Mouse (Mus musculus) forebrain, embryonic 11.5 days (tissue): ENCODE measurements around the gene Cdc25b. TPM values are rescaled to one million over a fixed set of nuclear protein-coding genes. Genes with fewer than 3 reads are reported as not detected.

Experiments
- ATAC-seq: fragments of 200-750 bp; cut with Nextera tagmentation; replicated peaks from 2 replicates; pipeline ENCODE4 v1.8.0; 2017; ENCODE audit warnings: moderate TSS enrichment; ENCODE audit not compliant: low FRiP score
- DNase-seq: peaks from one replicate; pipeline ENCODE4 v3.0.0-alpha.2; 2017; ENCODE audit warnings: low spot score
- H3K27ac ChIP-seq: fragments of 300-500 bp; sonication (generic); 2 replicates; pipeline ENCODE4 v1.5.1; 2014; ENCODE audit warnings: low read depth, low read length
- H3K27me3 ChIP-seq: fragments of 300-500 bp; sonication (generic); 2 replicates; pipeline ENCODE4 v1.6.1; 2014; ENCODE audit warnings: mild to moderate bottlenecking, low read length, mixed read lengths; ENCODE audit not compliant: control insufficient read depth, insufficient read depth
- H3K36me3 ChIP-seq: fragments of 300-500 bp; sonication (generic); 2 replicates; pipeline ENCODE4 v1.6.1; 2014; ENCODE audit warnings: mild to moderate bottlenecking, low read length, moderate library complexity, mixed read lengths; ENCODE audit not compliant: control insufficient read depth, insufficient read depth
- H3K4me1 ChIP-seq: fragments of 300-500 bp; sonication (generic); replicated peaks from 2 replicates; pipeline ENCODE4 v1.6.1; 2014; ENCODE audit warnings: low read length, mixed read lengths; ENCODE audit not compliant: control insufficient read depth, insufficient read depth
- H3K4me2 ChIP-seq: fragments of 300-500 bp; sonication (generic); 2 replicates; pipeline ENCODE4 v1.6.1; 2014; ENCODE audit warnings: low read depth, mild to moderate bottlenecking, low read length, moderate library complexity, mixed read lengths; ENCODE audit not compliant: severe bottlenecking
- H3K4me3 ChIP-seq: fragments of 300-500 bp; sonication (generic); 2 replicates; pipeline ENCODE4 v1.5.1; 2014; ENCODE audit warnings: low read depth, low read length
- H3K9ac ChIP-seq: fragments of 300-500 bp; sonication (generic); 2 replicates; pipeline ENCODE4 v1.6.1; 2014; ENCODE audit warnings: low read length
- H3K9me3 ChIP-seq: fragments of 300-500 bp; sonication (generic); 2 replicates; pipeline ENCODE4 v1.6.1; 2016; ENCODE audit warnings: low read length, mixed read lengths; ENCODE audit not compliant: control insufficient read depth
- WGBS: fragments of 180-500 bp; shearing (Covaris S2); extraction: QIAGEN DNeasy Blood & Tissue Kit; methylation state at CpG from one replicate; pipeline ENCODE4 v1.1.7; 2014; 5-methylcytosine and 5-hydroxymethylcytosine counted together
- polyA plus RNA-seq: library from polyadenylated mRNA; unstranded; fragments of >200 nt; fragmentation: Nextera tagmentation; extraction: Ambion mirVana; gene quantifications from 2 replicates; pipeline ENCODE4 v1.2.1, GENCODE M21; 2014

Cdc25b gene
- polyA plus RNA-seq: 92.2 and 93.0 TPM in 2 replicates

DNA sequence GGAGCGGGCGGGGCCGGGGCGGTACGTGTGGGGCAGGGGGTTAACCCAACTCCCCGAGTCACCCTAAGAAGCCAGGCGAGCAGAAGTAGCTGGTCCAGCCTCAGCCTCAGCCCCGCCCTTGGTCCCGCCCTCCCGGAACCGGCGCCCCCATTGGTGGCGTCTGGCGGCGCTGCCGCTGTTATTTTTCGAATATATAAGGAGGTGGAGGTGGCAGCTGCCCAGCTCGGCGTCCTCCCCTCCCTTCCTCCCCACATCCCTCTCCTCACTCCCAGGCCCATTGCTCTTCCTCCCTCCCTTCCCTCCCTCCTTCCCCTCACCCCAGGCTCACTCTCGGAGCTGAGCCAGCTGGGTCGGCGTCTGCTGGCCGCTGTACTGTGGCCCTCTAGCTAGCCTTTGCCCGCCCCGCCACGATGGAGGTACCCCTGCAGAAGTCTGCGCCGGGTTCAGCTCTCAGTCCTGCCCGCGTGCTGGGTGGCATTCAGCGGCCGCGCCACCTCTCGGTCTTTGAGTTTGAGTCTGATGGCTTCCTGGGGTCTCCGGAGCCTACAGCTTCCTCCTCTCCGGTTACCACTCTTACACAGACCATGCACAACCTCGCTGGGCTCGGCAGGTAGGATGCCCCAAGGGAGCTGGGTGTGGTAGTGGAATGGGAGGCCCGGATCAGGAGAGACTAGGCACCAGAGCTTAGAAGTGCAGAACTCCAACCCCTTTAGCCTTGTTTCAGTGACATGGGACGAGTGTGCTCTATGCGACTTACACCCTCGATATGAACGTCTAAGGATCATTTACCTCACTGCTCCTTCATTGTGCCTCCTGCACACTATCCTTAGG, at the start of gene Cdc25b, which contains the start of gene Spef1:
TSS of gene Cdc25b (plus strand) at position 179 of the 831 bp plus-strand sequence.
TSS of gene Spef1 (minus strand) at position 512 of the 831 bp plus-strand sequence.
- Histone ChIP-seq H3K9ac (peak within 1 kb of the TSS; percentile 89), H3K27me3 (no peaks in the 10 kb centered on the region), H3K27ac (peak within 1 kb of the TSS; percentile 48), H3K4me3 (peak within 1 kb of the TSS; percentile 44), H3K9me3 (no peaks in the 10 kb centered on the region), H3K4me1 (peaks cover 24% of the 10 kb centered on the region), H3K36me3 (peaks cover 5% of the 10 kb centered on the region), H3K4me2 (peak within 1 kb of the TSS; percentile 65)
- ATAC-seq (peak; percentile 81), DNase-seq (peak; percentile 93)
- WGBS: under 1% methylated on average over 43 of the region's 43 CpGs

DNA sequence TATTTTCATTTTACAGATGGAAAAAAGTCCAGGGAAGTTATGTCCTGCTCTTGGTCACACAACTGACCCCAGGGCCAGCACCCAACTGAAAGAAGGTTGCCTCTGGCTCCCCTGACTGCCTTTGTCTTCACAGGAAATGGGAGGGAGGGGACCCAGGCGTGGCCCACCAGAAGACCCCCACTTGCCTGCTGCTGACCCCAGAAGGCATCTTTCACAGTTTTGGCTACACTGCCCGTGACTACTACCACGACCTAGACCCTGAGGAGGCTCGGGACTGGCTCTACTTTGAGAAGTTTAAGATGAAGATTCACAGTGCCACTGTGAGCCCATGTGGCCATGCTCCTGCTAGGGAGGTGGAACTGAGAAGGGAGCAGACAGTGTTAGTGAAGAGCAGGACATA, 48.5 kb upstream of the Cdc25b start:
- WGBS: 79% methylated on average over 4 of the region's 4 CpGs
- no peak overlapping the region for H3K27ac ChIP-seq
- H3K4me1 ChIP-seq: no peaks in the 10 kb centered on the region
- no peaks in the 10 kb centered on the region for H3K27me3 ChIP-seq
- ATAC-seq (no peak), DNase-seq (no peak)
- H3K9ac ChIP-seq: no peak overlapping the region
- H3K4me2 ChIP-seq: no peak overlapping the region
- H3K9me3 ChIP-seq: no peaks in the 10 kb centered on the region
- H3K4me3 ChIP-seq: no peak overlapping the region
- no peaks in the 10 kb centered on the region; the same call in 1 of the 2 replicates for H3K36me3 ChIP-seq

DNA sequence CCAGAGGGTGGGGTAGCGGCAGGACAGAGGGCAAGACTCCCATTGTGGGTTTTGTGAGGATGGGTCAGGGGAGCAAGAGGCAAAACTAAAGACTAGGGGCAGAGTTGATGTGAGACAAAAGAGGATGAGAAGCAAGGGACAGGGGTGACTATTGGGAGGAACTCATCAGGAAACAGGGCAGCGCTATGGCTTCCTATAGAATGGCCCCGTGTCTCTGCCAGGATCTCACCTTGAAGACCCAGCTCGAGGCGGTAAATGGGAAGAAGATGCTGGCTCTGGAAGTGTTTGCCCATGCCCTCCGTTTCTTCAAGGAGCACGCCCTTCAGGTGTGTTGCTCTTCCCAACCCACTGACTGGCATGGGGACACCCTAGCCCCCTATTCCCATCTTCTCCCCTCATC, 48.0 kb upstream of the Cdc25b start:
- Histone ChIP-seq H3K4me2 (no peak overlapping the region), H3K9ac (no peak overlapping the region), H3K36me3 (no peaks in the 10 kb centered on the region; the same call in 1 of the 2 replicates), H3K4me3 (no peak overlapping the region), H3K27me3 (no peaks in the 10 kb centered on the region), H3K27ac (no peak overlapping the region), H3K4me1 (no peaks in the 10 kb centered on the region), H3K9me3 (no peaks in the 10 kb centered on the region)
- no peak for DNase-seq
- 91% methylated on average over 7 of the region's 7 CpGs for WGBS
- ATAC-seq: no peak

DNA sequence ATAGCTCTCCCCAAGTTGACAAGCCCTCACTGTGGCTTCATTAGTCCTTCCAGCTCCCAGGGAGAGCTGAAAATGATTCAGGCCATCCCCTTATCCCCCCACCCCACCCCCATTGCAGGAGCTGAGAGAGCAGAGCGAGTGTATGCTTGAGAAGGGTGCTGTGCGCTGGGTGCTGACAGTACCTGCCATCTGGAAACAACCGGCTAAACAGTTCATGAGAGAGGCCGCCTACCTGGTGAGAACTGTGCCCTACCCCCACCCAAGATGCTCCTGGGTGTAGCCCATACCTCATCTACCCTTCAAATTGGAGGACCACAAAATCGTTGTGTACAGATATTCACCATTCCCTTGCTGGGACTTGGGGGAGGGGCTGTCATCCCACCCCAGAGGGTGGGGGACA, 47.5 kb upstream of the Cdc25b start:
- 86% methylated on average over 5 of the region's 5 CpGs for WGBS
- no peak for DNase-seq

DNA sequence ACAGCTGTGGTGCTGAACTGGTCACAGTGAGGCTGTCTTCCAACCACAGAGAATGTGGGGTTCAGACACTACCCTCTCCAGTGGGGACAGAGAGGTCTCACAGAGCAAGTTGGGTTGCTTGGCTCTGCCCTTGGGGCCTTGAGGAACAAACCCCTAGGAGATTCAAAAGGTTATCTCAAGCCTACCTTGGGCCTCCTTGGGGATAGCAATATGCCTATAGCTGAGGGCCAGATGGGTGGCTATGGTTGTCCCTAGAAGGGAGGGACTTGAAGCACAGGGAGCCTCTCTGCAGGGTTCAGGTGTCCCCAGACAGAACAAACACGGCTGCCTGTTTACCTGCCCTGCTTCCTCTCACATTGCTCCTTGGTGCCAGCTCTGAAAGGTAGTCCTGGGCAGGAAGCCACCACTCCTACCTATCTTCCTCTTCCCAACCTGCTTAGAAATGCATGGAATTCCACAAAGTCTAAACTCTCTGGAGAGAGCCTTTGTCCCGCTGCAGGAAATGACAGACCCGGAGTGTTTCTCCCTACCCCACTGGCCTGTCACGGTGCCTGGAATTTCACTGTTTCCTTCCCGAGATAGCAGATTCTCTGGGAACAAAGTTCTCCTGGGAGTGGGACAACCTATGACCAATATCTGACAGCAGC, 46.7 kb upstream of the Cdc25b start:
- ATAC-seq (no peak), DNase-seq (no peak)
- no peaks in the 10 kb centered on the region for H3K4me1 ChIP-seq
- WGBS: 63% methylated on average over 5 of the region's 5 CpGs
- H3K36me3 ChIP-seq: no peaks in the 10 kb centered on the region; the same call in 1 of the 2 replicates
- H3K27ac ChIP-seq: no peak overlapping the region
- no peaks in the 10 kb centered on the region for H3K27me3 ChIP-seq
- no peak overlapping the region for H3K9ac ChIP-seq
- H3K9me3 ChIP-seq: no peaks in the 10 kb centered on the region
- H3K4me2 ChIP-seq: no peak overlapping the region
- H3K4me3 ChIP-seq: no peak overlapping the region

More for the DNA sequence above, 47.5 kb upstream of the Cdc25b start:
- H3K9me3 ChIP-seq: no peaks in the 10 kb centered on the region
- no peak overlapping the region for H3K27ac ChIP-seq
- H3K4me1 ChIP-seq: no peaks in the 10 kb centered on the region
- H3K4me2 ChIP-seq: no peak overlapping the region
- no peak for ATAC-seq
- no peaks in the 10 kb centered on the region for H3K27me3 ChIP-seq
- H3K36me3 ChIP-seq: no peaks in the 10 kb centered on the region; the same call in 1 of the 2 replicates
- no peak overlapping the region for H3K4me3 ChIP-seq
- no peak overlapping the region for H3K9ac ChIP-seq

DNA sequence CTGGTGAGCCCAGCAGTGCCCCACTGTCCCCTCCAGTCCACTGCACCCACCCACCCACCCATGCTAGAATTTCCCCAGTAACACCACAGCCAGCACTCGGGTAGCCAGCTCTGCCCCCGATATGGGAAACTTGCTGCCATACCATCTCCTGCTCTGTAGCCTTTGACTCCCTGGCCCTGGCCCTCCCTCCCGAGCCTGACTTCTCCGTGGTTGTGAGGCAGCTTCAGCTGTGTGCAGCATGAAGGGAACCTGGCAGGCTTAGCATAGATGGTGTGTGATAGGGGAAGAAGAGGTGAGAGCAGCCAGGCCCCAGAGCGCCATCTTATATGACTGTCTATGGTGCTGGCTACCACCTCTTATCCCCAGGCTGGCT, 46.2 kb upstream of the Cdc25b start:
- WGBS: 79% methylated on average over 5 of the region's 5 CpGs
- no peaks in the 10 kb centered on the region for H3K9me3 ChIP-seq
- H3K4me2 ChIP-seq: no peak overlapping the region
- DNase-seq (no peak), ATAC-seq (no peak)
- no peaks in the 10 kb centered on the region for H3K4me1 ChIP-seq
- no peaks in the 10 kb centered on the region for H3K27me3 ChIP-seq
- H3K27ac ChIP-seq: no peak overlapping the region
- no peaks in the 10 kb centered on the region; the same call in 1 of the 2 replicates for H3K36me3 ChIP-seq
- H3K4me3 ChIP-seq: no peak overlapping the region
- no peak overlapping the region for H3K9ac ChIP-seq

DNA sequence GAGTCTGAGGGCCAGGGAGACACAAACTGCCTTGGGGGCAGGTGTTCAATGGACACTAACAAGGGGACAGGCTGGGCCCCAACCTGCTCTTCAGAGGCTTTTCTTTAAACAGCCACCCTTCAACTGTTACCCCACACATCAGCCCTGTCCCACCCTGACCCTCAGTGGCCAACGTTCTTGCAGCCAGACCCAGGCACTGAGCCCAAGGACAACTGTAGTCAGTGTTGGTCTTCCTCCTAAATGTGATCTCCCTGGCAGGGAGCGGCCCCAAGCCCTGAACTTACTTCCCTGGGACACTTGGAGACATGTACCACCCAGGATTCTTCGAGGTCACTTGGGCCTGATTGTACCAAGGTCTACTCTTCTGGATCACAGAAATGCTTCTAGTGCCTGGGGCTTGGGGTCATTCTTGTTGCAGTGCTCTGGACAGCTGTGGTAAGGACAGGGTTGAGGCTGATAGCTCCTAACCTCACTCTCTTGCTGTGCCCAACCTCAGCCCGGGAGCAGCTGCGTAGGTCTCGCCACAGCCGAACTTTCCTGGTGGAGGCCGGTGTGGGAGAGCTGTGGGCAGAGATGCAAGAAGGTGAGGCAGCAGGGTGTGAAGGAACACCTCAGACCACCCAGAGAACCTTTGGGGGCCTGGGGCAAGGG, 45.3 kb upstream of the Cdc25b start:
- whole genome bisulfite sequencing: 96% methylated on average over 8 of the region's 8 CpGs
- no peak overlapping the region for H3K27ac ChIP-seq
- H3K4me1 ChIP-seq: no peaks in the 10 kb centered on the region
- DNase-seq (no peak), ATAC-seq (no peak)
- no peaks in the 10 kb centered on the region for H3K9me3 ChIP-seq
- no peaks in the 10 kb centered on the region; the same call in 1 of the 2 replicates for H3K36me3 ChIP-seq
- H3K4me3 ChIP-seq: no peak overlapping the region
- H3K9ac ChIP-seq: no peak overlapping the region
- no peak overlapping the region for H3K4me2 ChIP-seq
- H3K27me3 ChIP-seq: no peaks in the 10 kb centered on the region

DNA sequence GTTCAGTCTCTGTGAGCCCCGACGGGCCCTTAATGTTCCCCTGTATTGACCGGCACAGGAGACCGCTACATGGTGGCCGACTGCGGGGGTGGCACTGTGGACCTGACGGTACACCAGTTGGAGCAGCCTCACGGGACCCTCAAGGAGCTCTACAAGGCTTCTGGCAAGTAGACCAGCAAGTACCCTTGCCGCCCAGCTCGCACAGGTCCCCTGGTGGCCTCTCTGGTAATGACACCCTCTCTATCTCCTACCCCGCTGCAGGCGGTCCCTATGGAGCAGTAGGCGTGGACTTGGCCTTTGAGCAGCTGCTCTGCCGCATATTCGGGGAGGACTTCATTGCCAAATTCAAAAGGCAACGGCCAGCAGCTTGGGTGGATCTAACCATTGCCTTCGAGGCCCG, 44.2 kb upstream of the Cdc25b start:
- WGBS: 36% methylated on average over 18 of the region's 18 CpGs
- ATAC-seq (peak; percentile 32; the same call in 1 of the 2 replicates), DNase-seq (peak; percentile 84)
- H3K27ac ChIP-seq: no peak overlapping the region
- H3K4me3 ChIP-seq: no peak overlapping the region
- no peaks in the 10 kb centered on the region for H3K4me1 ChIP-seq
- H3K36me3 ChIP-seq: peaks cover 3% of the 10 kb centered on the region; the same call in 1 of the 2 replicates
- no peak overlapping the region for H3K4me2 ChIP-seq
- no peaks in the 10 kb centered on the region for H3K9me3 ChIP-seq
- no peaks in the 10 kb centered on the region for H3K27me3 ChIP-seq
- no peak overlapping the region for H3K9ac ChIP-seq
